Mouse (Mus musculus) bone marrow, adult 2 months (tissue): ENCODE results near the gene Rad51c. TPM values are rescaled to one million over a fixed set of nuclear protein-coding genes. Genes with fewer than 3 reads are reported as not detected.
"Not testable (repeated sequence)": the region's sequence is repeated elsewhere in the genome, so short reads cannot be mapped to it uniquely, and the experiment has no call there.

Source experiments
- H3K27ac ChIP-seq: fragments of 200-500 bp; 2 replicates; pipeline ENCODE4 v1.5.1; 2012; ENCODE audit warnings: low read depth, mild to moderate bottlenecking, control low read depth, inconsistent platforms, low read length; ENCODE audit not compliant: control insufficient read depth, poor library complexity, insufficient read depth
- H3K4me1 ChIP-seq: fragments of 200-500 bp; 2 replicates; pipeline ENCODE4 v1.6.1; 2011; ENCODE audit warnings: low read length; ENCODE audit not compliant: control insufficient read depth, insufficient read depth
- H3K4me3 ChIP-seq: fragments of 200-500 bp; replicated peaks from 2 replicates; pipeline ENCODE3; 2011; ENCODE audit warnings: mild to moderate bottlenecking, low read depth, low read length, control low read depth; ENCODE audit not compliant: control insufficient read depth
- CTCF ChIP-seq: fragments of 200-500 bp; IDR thresholded peaks from 2 replicates; pipeline ENCODE4 v1.5.1; 2011; ENCODE audit warnings: low read length, control low read depth; ENCODE audit not compliant: control insufficient read depth, insufficient read depth
- POLR2A ChIP-seq: fragments of 200-500 bp; IDR thresholded peaks from 2 replicates; pipeline ENCODE4 v1.6.1; 2011; ENCODE audit warnings: low read depth, mild to moderate bottlenecking, control low read depth, low read length, borderline replicate concordance; ENCODE audit not compliant: control insufficient read depth
- WGBS: fragments of 180-500 bp; shearing (Covaris S2); methylation state at CpG from one replicate; pipeline ENCODE4 v1.1.7; 2018; 5-methylcytosine and 5-hydroxymethylcytosine counted together
- polyA plus RNA-seq: library from polyadenylated mRNA; stranded (reverse); fragments of >200 nt; gene quantifications from 2 replicates; pipeline ENCODE4 v1.2.4, GENCODE M21; 2011; ENCODE audit warnings: low replicate concordance; ENCODE audit not compliant: missing spikeins, insufficient read depth, insufficient read length

The Rad51c gene
- polyA plus RNA-seq, 1 experiment, result 11.6 TPM

DNA sequence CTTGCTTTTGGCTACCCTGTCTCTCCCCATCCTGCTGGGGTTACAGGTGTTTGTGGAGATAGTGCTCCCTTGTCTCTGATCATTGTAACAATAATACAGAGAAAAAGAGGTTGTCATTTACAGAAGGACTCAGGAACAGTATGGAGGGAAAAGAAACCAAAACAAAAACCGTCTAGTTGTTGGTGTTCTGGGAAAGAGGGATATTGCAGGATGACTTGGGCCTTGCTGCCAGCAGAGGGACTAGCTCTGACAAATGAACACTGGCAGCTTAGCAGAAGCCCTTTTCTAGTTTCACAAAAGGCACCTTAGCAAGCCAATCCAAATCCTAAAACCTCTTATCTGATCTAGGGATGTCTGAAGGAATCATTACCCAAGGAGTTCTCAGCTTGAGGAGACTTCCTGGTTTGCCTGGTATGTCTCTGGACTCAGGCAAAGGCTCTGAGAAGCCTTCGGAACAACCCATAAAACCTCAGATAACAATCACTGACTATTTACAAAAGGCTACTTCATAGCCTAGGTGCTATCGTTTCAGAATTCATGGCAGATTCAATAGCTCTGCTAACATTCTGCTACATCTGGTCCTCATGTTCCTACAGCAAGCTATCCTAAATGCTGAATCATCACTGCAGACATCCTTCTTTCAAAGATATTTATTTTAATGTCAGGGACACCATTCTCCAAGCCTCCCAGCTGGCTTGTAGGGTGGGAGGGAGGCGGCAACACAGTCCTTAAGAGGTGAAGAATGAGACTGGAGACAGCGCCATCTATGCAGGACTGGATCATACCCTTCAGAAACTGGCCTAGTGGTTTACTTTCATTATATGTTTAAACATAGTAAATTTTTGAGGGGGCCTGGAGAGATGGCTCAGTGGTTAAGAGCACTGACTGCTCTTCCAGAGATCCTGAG, 31.8 kb upstream of the Rad51c start:
- no peak overlapping the region for H3K27ac ChIP-seq
- no peak overlapping the region for H3K4me3 ChIP-seq
- H3K4me1 ChIP-seq, result no peaks in the 10 kb centered on the region; the same call in 1 of the 2 replicates
- TF ChIP-seq CTCF, result no peak
- 65% methylated on average over 5 of the region's 5 CpGs for WGBS

DNA sequence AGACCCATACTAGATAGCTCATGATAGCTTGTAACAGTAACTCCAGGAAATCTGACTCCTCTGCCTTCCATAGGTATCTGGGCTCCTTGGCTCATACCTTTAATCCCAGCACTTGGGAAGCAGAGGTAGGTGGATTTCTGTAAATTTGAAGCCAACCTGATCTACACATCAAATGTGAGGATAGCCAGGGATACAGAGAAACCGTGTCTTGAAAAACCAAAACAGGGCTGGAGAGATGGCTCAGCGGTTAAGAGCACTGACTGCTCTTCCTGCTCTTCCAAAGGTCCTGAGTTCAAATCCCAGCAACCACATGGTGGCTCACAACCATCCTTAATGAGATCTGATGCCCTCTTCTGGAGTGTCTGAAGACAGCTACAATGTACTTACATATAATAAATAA, 30.4 kb upstream of the Rad51c start:
- H3K27ac ChIP-seq, H3K4me3 ChIP-seq, H3K4me1 ChIP-seq: not testable (repeated sequence)
- WGBS, result 89% methylated on average over 2 of the region's 2 CpGs

DNA sequence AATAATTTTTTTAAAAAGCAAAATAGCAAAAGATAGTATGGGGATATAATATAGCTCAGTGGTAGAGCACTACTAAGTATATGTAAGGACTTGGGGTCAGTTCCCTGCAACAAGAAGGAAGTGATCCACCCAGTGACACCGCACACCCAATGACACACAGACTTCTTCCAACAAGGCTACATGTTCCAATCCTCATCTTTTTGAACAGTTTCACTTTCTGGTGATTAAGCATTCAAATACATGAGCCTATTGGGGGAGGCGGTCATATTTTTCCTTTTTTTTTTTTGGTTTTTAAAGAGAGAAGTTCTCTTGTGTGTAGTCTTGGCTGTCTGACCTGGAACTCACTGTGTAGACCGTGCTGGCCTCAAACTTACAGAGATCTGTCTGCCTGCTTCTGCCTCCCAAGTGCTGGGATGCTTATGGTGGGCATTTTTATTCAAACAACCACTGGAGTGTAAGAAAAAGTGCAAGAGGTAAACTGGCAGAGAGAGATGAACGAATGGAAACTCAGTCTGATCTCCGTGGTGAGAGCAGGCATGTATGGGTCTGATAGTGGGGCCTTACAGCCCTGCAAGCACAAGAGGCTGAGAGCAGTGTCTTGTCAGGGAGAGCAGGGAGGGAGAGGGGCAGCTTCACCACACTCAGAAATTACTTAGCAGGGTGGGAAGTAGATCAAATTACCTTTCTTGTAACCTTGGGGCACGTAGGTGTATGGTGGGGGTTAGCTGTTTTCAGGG, 28.3 kb upstream of the Rad51c start:
- Histone ChIP-seq H3K4me1 (no peaks in the 10 kb centered on the region; the same call in 1 of the 2 replicates), H3K27ac (no peak overlapping the region), H3K4me3 (no peak overlapping the region)
- 60% methylated on average over 6 of the region's 6 CpGs for WGBS
- no peak for TF ChIP-seq POLR2A
- TF ChIP-seq CTCF, result no peak

DNA sequence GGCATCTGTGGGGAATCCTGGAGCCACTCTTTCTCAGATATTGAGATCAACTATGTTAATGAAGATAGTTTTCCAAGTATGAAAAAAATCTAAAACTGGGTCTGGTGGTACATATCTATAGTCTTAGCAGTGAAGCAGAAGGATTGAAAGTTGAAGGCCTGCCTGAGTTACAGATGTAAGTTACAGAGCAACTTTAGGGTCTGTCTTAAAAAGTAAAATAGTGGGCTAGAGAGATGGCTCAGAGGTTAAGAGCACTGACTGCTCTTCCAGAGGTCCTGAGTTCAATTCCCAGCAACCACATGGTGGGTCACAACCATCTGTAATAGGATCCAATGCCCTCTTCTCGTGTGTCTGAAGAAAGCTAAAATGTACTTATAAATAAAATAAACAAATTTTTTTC, 27.7 kb upstream of the Rad51c start:
- H3K27ac ChIP-seq, result no peak overlapping the region
- no peak overlapping the region for H3K4me3 ChIP-seq
- H3K4me1 ChIP-seq, result no peaks in the 10 kb centered on the region; the same call in none of the 2 replicates
- WGBS, result 78% methylated on average over 1 of the region's 1 CpGs
- no peak for TF ChIP-seq POLR2A
- no peak for TF ChIP-seq CTCF

DNA sequence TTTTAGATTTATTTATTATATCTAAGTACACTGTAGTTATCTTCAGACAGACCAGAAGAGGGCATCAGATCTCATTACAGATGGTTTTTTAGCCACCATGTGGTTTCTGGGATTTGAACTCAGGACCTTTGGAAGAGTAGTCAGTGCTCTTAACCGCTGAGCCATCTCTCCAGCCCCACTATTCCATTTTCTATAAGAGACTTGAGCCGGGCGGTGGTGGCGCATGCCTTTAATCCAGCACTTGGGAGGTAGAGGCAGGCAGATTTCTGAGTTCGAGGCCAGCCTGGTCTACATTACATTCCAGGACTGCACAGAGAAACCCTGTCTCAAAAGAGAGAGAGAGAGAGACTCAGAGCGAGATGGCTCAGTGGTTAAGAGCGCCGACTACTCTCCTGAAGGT, 27.1 kb upstream of the Rad51c start:
- WGBS, result 88% methylated on average over 8 of the region's 8 CpGs
- not testable (repeated sequence) for H3K27ac ChIP-seq, H3K4me1 ChIP-seq, H3K4me3 ChIP-seq

DNA sequence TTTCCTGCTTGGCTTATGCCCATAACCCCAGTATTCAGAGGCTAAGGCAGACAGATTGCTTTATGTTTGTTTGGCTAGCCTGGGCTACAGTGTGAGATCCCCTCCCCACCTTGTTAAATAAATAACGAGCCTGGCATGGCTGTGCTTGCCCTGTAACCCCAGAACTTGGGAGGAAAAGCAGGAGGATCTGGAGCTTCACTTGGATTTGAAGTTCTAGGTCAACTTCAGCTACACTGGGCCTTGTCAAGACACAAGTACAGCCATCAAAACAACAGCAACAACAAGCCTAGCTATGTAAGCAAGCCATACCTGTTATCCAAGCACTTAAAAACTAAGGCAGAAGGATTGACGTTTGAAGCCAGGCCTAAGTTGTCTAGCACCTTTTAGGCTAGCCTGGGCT, 25.6 kb upstream of the Rad51c start:
- TF ChIP-seq CTCF (no peak), POLR2A (no peak)
- Histone ChIP-seq H3K4me3 (no peak overlapping the region), H3K4me1 (no peaks in the 10 kb centered on the region; the same call in 1 of the 2 replicates), H3K27ac (no peak overlapping the region)
- WGBS, result 84% methylated on average over 2 of the region's 2 CpGs

DNA sequence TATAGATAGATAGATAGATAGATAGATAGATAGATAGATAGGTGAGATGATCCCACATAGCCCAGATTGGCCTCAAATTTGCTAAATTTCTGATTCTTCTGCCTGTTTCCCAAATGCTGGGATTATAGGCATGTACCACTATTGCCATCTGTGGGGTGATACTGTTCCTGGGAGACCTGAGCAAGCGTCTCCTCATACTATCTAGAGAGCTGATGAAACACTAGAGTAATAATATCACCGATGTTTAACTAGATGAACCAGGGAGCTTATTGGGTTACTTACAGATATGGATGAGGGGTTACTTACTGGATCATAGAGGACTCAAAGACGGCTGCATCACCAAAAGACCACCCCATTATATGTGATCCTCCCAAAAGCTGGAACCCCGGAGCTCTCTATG, 24.6 kb upstream of the Rad51c start:
- 85% methylated on average over 4 of the region's 4 CpGs for WGBS
- Histone ChIP-seq H3K4me1 (no peaks in the 10 kb centered on the region; the same call in 1 of the 2 replicates), H3K27ac (no peak overlapping the region), H3K4me3 (no peak overlapping the region)
- TF ChIP-seq CTCF (no peak), POLR2A (no peak)

DNA sequence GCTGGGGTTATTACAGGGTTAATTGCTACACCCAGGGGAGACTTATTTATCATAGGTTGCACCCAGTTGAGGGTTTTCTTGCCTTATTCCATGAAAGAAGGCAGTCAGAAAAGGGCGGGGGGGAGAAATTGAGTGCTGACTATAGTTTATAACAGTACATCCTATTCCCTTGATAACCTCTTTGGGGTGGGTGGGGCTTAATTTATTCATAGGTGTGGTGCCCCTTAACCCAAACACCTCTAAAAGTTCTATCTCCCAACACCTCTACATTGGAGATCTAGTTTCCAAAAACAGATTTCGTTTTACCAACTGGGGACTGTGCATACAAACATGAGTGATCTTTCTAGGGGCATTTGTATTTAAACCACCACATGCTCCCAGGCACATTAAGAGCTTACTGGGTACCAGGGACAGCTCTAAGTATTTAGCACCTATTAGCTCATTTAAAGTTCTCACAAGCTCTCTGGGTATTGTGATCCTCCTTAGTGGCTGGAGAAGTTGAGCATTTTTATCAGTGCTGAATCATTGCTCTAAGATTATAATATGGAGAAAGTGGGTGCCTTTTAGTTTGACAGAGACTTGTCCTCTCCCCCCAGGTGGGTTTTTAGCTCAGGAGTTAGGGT, 23.4 kb upstream of the Rad51c start:
- TF ChIP-seq POLR2A (no peak), CTCF (no peak)
- H3K4me3 ChIP-seq, result no peak overlapping the region
- WGBS, result 70% methylated on average over 2 of the region's 2 CpGs
- H3K4me1 ChIP-seq, result no peaks in the 10 kb centered on the region; the same call in none of the 2 replicates
- no peak overlapping the region for H3K27ac ChIP-seq
